ENCODE assay signal across 11 mouse cellular contexts in the genomic region with DNA sequence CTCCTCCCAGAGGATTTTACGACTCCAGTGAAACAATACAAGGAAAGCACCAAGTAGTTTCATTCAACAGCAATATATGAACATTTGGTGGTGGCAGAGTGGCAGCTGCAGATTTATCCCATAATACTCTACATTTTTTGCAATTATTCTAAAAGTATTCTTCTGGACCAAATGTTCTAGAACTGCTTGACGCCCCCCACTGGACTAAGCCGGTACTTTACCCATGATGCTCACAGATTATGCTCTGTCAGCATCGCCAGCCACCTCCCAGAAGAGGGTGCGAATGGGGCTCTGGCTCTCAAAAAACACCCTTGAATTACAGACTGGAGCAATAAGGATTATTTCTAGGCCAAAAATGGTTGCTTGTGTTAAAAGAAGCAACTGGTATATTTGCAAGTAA. TPM values are rescaled to one million over a fixed set of nuclear protein-coding genes. Genes with fewer than 3 reads are reported as not detected.
DNase-seq lines count a peak whose midpoint lies in the region; ATAC-seq and TF ChIP-seq lines count a peak whose summit lies in the region.
"Had no signal": no experiment of that assay in that cellular context is flagged by ENCODE, and none has a peak within 500 bp of the region (broad histone marks: within the 10 kb centered on the region; RNA-seq: fewer than 3 reads in every experiment).

No protein-coding gene starts in this region.

- 62% methylated on average over 5 of the region's 5 CpGs for WGBS in intestine, embryonic 15.5 days

- H3K27me3 ChIP-seq in intestine, embryonic 15.5 days (replicated peaks): no peaks in the 10 kb centered on the region
- H3K27me3 ChIP-seq: forebrain, embryonic 12.5 days; megakaryocyte, embryonic 14.5 days had no signal

- peak; percentile 61 for ATAC-seq in CD4-positive, CD25-positive, alpha-beta regulatory T cell, adult 4 months
- ATAC-seq in monocyte, adult 5-6 weeks (replicated peaks; ENCODE audit: insufficient number of reproducible peaks, low FRiP score, low TSS enrichment, poor library complexity, severe bottlenecking): no peak
- no peak for ATAC-seq in intestine, embryonic 15.5 days

- no peaks in the 10 kb centered on the region for H3K4me1 ChIP-seq in intestine, embryonic 15.5 days (replicated peaks)

- peak overlapping the region; percentile 59; the same call in 1 of the 2 replicates for H3K27ac ChIP-seq in left cerebral cortex, adult 2 months
- H3K27ac ChIP-seq in intestine, embryonic 15.5 days: no peak overlapping the region
- H3K27ac ChIP-seq: forebrain, embryonic 12.5 days had no signal

- intact Hi-C loops in left cerebral cortex, adult 2 months (cut with DNase I): no loop called here

- no peak overlapping the region for H3K4me3 ChIP-seq in left cerebral cortex, adult 2 months
- no peak overlapping the region for H3K4me3 ChIP-seq in intestine, embryonic 15.5 days (replicated peaks)
- H3K4me3 ChIP-seq: forebrain, embryonic 12.5 days; megakaryocyte, embryonic 14.5 days had no signal

- no peak overlapping the region for H3K9ac ChIP-seq in intestine, embryonic 15.5 days
- H3K9ac ChIP-seq: forebrain, embryonic 12.5 days had no signal

- no peaks in the 10 kb centered on the region for H3K36me3 ChIP-seq in intestine, embryonic 15.5 days
- H3K36me3 ChIP-seq: forebrain, embryonic 12.5 days had no signal

- peak; percentile 40 for TF ChIP-seq CTCF in left cerebral cortex, adult 2 months (IDR thresholded peaks at IDR 0.05)

- no peaks in the 10 kb centered on the region for H3K9me3 ChIP-seq in intestine, embryonic 15.5 days
- H3K9me3 ChIP-seq: forebrain, embryonic 12.5 days; megakaryocyte, embryonic 14.5 days had no signal

- no peak overlapping the region for H3K4me2 ChIP-seq in intestine, embryonic 15.5 days (replicated peaks)
- H3K4me2 ChIP-seq: forebrain, embryonic 12.5 days had no signal

- DNase-seq in left cerebral cortex, adult 2 months (ENCODE audit: extremely low spot score in 1 of 2, low spot score in 2 of 2): no peak
- DNase-seq in left cerebral cortex, adult 11 months (ENCODE audit: low spot score): no peak
- DNase-seq in 3T3-L1 (ENCODE audit: low read depth, low spot score): peak; percentile 18
- peak; percentile 49 for DNase-seq in induced T-regulatory cell, adult 2 months (ENCODE audit: low read depth)
- no peak for DNase-seq in adrenal gland, adult (ENCODE audit: inconsistent age in 2 of 2, low spot score in 1 of 2)
- DNase-seq: cerebellum, adult 2 months had no signal

RNA-seq across cellular contexts. Expression of a gene that starts 8.2 kb away (rescaled TPM):
- 10 to 100 TPM; 79.0 to 81.7 TPM for total RNA-seq in left cerebral cortex, adult 2 months (2021)
- 1 to 10 TPM; 4.5 to 5.2 TPM for polyA plus RNA-seq in CD4-positive, CD25-positive, alpha-beta regulatory T cell, adult 4 months (2017; shearing (Covaris generic))
- total RNA-seq in monocyte, adult 5-6 weeks (2017): 37.3 to 47.3 TPM (median 46.8 TPM) in 3 replicates
- 3.1 and 4.4 TPM in 2 replicates for polyA plus RNA-seq in intestine, embryonic 15.5 days (2015; fragmentation: Nextera tagmentation; extraction: Ambion mirVana)

Comparison
In these comparisons a context has a peak if more than half of its experiments do, and no peak if none do; other contexts are left out.
1. DNase-seq: peak in 3T3-L1 (single experiment) and induced T-regulatory cell, adult 2 months (single experiment); none in left cerebral cortex, adult 2 months (0 of 2), left cerebral cortex, adult 11 months (single experiment) and adrenal gland, adult (0 of 2).